Comparison of ENCODE assay signal across 12 mouse cellular contexts in genomic region chr5:21947610-21948381, GRCm38 (mm10).
DNase-seq lines count a peak whose midpoint lies in the region; ATAC-seq lines count a peak whose summit lies in the region.
"Had no signal": no experiment of that assay in that cellular context is flagged by ENCODE, and none has a peak within 500 bp of the region (broad histone marks: within the 10 kb centered on the region; RNA-seq: fewer than 3 reads in every experiment).

No protein-coding gene starts in this region.

- H3K36me3 ChIP-seq in forebrain, embryonic 13.5 days (ENCODE audit: poor library complexity, severe bottlenecking) = no peaks in the 10 kb centered on the region
- H3K36me3 ChIP-seq in forebrain, embryonic 11.5 days (ENCODE audit: control insufficient read depth, insufficient read depth, low read length) = no peaks in the 10 kb centered on the region
- no peaks in the 10 kb centered on the region for H3K36me3 ChIP-seq in kidney, embryonic 14.5 days (ENCODE audit: control insufficient read depth, insufficient read depth, low read length)
- H3K36me3 ChIP-seq in midbrain, embryonic 14.5 days (ENCODE audit: control insufficient read depth, insufficient read depth, low read length) = no peaks in the 10 kb centered on the region
- H3K36me3 ChIP-seq: embryonic facial prominence, embryonic 13.5 days had no signal

- no peak overlapping the region for H3K9ac ChIP-seq in forebrain, embryonic 13.5 days
- H3K9ac ChIP-seq in forebrain, embryonic 11.5 days (ENCODE audit: low read length) = no peak overlapping the region
- no peak overlapping the region for H3K9ac ChIP-seq in kidney, embryonic 14.5 days (ENCODE audit: low read depth, low read length)
- H3K9ac ChIP-seq in midbrain, embryonic 14.5 days (replicated peaks; ENCODE audit: low read length) = no peak overlapping the region
- H3K9ac ChIP-seq: embryonic facial prominence, embryonic 13.5 days had no signal

- WGBS in forebrain, embryonic 13.5 days = 67% methylated on average over 9 of the region's 9 CpGs
- 82% methylated on average over 9 of the region's 9 CpGs for WGBS in forebrain, embryonic 11.5 days
- WGBS in kidney, embryonic 14.5 days = 73% methylated on average over 9 of the region's 9 CpGs
- WGBS in midbrain, embryonic 14.5 days = 43% methylated on average over 9 of the region's 9 CpGs

- no peak overlapping the region for H3K4me2 ChIP-seq in forebrain, embryonic 13.5 days
- H3K4me2 ChIP-seq in forebrain, embryonic 11.5 days (ENCODE audit: low read depth, low read length, severe bottlenecking) = no peak overlapping the region
- H3K4me2 ChIP-seq in kidney, embryonic 14.5 days (replicated peaks; ENCODE audit: low read depth, low read length) = no peak overlapping the region
- no peak overlapping the region for H3K4me2 ChIP-seq in midbrain, embryonic 14.5 days (ENCODE audit: low read length)
- H3K4me2 ChIP-seq: embryonic facial prominence, embryonic 13.5 days had no signal

- peak; percentile 76 for ATAC-seq in forebrain, embryonic 13.5 days
- ATAC-seq in forebrain, embryonic 11.5 days (replicated peaks; ENCODE audit: low FRiP score) = no peak
- no peak for ATAC-seq in kidney, embryonic 14.5 days (ENCODE audit: low FRiP score, low TSS enrichment)
- no peak for ATAC-seq in midbrain, embryonic 14.5 days (ENCODE audit: low FRiP score, low TSS enrichment)

- DNase-seq in forebrain, embryonic 11.5 days (ENCODE audit: low spot score) = no peak
- peak; percentile 29 for DNase-seq in kidney, postnatal 14 days
- peak; percentile 55 for DNase-seq in brain, adult 2 months (ENCODE audit: low read depth, low spot score)
- DNase-seq in midbrain, embryonic 14.5 days = peak; percentile 59
- no peak for DNase-seq in thymus, postnatal 14 days
- DNase-seq: adrenal gland, postnatal 36 days; heart, adult 2 months; heart, postnatal 36 days; kidney, adult 18-20 months had no signal

- no peaks in the 10 kb centered on the region for H3K9me3 ChIP-seq in forebrain, embryonic 13.5 days (replicated peaks)
- no peaks in the 10 kb centered on the region for H3K9me3 ChIP-seq in forebrain, embryonic 11.5 days (ENCODE audit: control insufficient read depth, low read length)
- H3K9me3 ChIP-seq in kidney, embryonic 14.5 days (ENCODE audit: control insufficient read depth, low read length) = no peaks in the 10 kb centered on the region
- no peaks in the 10 kb centered on the region for H3K9me3 ChIP-seq in midbrain, embryonic 14.5 days (ENCODE audit: control insufficient read depth, low read length)
- H3K9me3 ChIP-seq: embryonic facial prominence, embryonic 13.5 days had no signal

- no peaks in the 10 kb centered on the region for H3K27me3 ChIP-seq in forebrain, embryonic 13.5 days
- no peaks in the 10 kb centered on the region for H3K27me3 ChIP-seq in forebrain, embryonic 11.5 days (ENCODE audit: control insufficient read depth, insufficient read depth, low read length)
- no peaks in the 10 kb centered on the region for H3K27me3 ChIP-seq in kidney, embryonic 14.5 days (ENCODE audit: control insufficient read depth, insufficient read depth, low read length)
- no peaks in the 10 kb centered on the region for H3K27me3 ChIP-seq in midbrain, embryonic 14.5 days (ENCODE audit: control insufficient read depth, insufficient read depth, low read length)
- H3K27me3 ChIP-seq: embryonic facial prominence, embryonic 13.5 days had no signal

- peaks cover 16% of the 10 kb centered on the region for H3K4me1 ChIP-seq in forebrain, embryonic 13.5 days
- no peaks in the 10 kb centered on the region for H3K4me1 ChIP-seq in forebrain, embryonic 11.5 days (replicated peaks; ENCODE audit: control insufficient read depth, insufficient read depth, low read length)
- H3K4me1 ChIP-seq in kidney, embryonic 14.5 days (ENCODE audit: control insufficient read depth, insufficient read depth, low read length) = no peaks in the 10 kb centered on the region
- H3K4me1 ChIP-seq in midbrain, embryonic 14.5 days (ENCODE audit: control insufficient read depth, insufficient read depth, low read length) = peaks cover 13% of the 10 kb centered on the region
- H3K4me1 ChIP-seq: embryonic facial prominence, embryonic 13.5 days had no signal

- no peak overlapping the region for H3K4me3 ChIP-seq in forebrain, embryonic 13.5 days
- H3K4me3 ChIP-seq in forebrain, embryonic 11.5 days (ENCODE audit: low read depth, low read length) = no peak overlapping the region
- H3K4me3 ChIP-seq in kidney, embryonic 14.5 days (ENCODE audit: low read length) = no peak overlapping the region
- H3K4me3 ChIP-seq in midbrain, embryonic 14.5 days (replicated peaks; ENCODE audit: low read depth, low read length) = no peak overlapping the region
- H3K4me3 ChIP-seq: embryonic facial prominence, embryonic 13.5 days; heart, adult 2 months had no signal

- H3K27ac ChIP-seq in forebrain, embryonic 13.5 days = no peak overlapping the region
- no peak overlapping the region for H3K27ac ChIP-seq in forebrain, embryonic 11.5 days (ENCODE audit: low read depth, low read length)
- H3K27ac ChIP-seq in kidney, embryonic 14.5 days (ENCODE audit: low read depth, low read length) = no peak overlapping the region
- peak overlapping the region; percentile 66; the same call in 1 of the 2 replicates for H3K27ac ChIP-seq in midbrain, embryonic 14.5 days (replicated peaks; ENCODE audit: low read depth, low read length)
- H3K27ac ChIP-seq: embryonic facial prominence, embryonic 13.5 days; heart, adult 2 months had no signal

Comparison
In these comparisons a context has a peak if more than half of its experiments do, and no peak if none do; other contexts are left out.
1. DNase-seq: peak in kidney, postnatal 14 days (single experiment), brain, adult 2 months (single experiment) and midbrain, embryonic 14.5 days (single experiment); none in forebrain, embryonic 11.5 days (single experiment) and thymus, postnatal 14 days (single experiment).